Mouse (Mus musculus) spleen, postnatal 4 days (tissue): ENCODE measurements around the gene Dr1.
"Not testable (repeated sequence)": the region's sequence is repeated elsewhere in the genome, so short reads cannot be mapped to it uniquely, and the experiment has no call there.

Experiments used
- DNase-seq, 2 experiments: peaks; one replicate each; pipeline ENCODE4 v3.0.0; 2022; ENCODE audit warnings: low spot score in 2 of 2

Dr1 gene

DNA sequence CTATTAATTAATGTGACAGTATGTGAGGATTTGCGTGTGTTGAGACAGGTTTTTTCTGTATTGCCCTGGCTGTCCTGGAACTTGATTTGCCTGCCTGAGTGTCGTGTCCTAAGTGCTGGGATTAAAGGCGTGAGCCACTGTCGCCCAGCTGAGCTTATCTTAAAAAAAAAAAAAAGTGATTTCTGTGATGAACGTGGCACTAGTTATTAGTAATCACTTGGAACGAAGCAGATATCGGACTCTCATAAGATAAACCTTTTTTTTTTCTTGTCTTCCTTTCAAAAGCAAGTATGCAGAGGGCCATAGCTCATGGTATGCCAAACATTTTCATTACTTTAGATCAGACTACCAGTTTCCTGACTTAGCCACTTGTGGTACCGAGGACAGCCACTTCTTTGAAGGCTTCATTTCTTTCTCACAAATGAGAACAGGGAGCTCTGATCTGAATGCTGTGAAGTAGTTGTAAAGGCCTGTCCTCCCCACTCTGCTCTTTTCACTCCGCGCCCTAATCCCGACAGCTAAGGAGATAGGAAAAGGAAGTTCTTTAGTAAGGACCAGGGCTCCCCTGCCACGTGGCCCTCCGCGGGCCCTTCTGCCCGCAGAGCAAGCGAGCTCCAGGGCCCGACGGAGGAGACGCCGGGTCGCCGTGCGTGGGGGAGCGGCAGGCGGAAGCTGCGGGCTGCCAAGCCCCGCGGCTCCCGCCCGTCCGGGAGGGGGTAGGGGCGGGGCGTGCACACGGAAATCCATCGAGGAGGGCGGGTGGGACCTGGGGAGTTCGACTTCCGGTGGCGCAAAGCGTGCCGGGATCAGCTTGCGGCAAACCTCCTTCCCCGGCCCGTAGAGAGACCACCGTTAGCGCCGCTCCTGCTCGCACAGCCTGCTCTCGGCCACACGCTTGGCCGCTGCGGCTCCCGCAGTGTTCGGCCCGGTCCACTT lies at the start of gene Dr1:
Gene Dr1 (plus strand): TSS at position 771 of the 936 bp plus-strand sequence.
- peak; percentile 85 to 91 for DNase-seq

DNA sequence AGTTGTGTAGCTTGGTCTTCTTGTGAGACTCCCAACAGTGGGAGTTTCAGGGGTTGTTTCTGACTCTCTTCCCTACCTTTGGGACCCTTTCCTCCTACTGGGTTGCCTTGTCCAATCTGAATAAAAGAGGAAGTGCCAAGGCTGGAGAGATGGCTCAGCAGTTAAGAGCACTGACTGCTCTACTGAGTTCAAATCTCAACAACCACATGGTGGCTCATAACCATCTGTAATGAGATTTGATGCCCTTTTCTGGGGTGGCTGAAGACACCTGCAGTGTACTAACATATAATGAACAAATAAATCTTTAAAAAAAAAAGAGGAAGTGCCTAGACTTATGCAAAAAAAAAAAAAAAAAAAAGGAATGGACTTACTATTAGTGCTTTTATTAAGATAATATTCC lies 44.6 kb upstream of the Dr1 start:
- DNase-seq: no peak

DNA sequence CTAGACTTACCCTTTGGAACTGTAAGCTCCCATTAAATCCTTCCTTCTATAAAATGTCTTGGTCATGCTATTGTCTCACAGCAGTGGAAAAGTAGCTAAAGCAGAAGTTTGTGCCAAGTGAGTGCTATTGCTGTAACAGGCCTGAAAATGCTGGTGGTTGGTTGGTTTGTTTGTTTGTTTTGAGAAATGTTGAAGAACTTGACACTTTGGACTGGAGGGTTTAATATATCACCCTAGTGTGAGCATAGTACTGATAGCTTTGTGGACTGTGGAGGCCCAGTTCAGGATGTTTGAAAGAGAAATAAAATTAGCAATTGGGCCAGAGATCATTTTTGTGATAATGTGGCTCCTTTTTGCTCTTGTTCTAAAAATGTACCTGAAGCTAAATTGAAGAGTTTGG lies 42.5 kb upstream of the Dr1 start:
- no peak for DNase-seq

DNA sequence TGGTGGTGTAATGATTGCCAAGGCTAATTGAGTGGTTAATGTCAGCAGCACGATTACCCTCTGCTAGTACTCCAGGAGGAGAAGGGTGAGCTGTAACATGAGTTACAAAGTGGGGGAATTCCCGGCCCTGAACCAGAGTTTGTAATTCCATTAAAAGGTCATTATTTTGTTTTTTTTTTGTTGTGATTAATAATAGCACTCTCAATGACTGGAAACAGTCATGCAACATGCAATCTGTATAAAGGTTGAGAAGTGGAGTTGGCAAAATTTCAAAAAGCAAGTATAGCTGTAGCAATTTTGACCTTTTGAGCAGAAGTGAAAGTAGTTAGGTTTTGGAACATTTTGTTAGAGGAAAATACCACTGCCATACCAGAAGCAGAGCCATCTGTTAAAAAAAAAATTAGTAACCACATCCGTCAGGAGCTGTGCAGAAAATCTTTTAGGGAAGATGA lies 22.4 kb upstream of the Dr1 start:
- DNase-seq: no peak

DNA sequence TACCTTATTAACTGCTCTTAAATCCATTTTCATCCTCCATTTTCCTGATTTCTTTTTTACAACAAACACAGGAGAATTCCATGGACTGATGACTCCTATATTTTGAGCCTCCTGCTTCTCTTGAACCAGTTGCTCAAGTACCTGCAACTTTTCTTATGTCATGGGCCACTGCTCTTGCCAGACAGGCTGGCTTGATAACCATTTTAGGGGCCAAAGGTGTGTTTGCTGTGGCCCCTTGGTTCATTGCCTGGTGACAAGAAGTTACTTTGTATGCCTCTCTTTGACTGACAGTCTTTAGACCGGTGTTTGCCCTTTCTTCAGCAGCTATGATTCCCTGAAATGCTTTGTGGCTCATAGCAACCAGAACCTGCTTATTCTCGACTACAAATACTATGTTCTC lies 18.7 kb upstream of the Dr1 start:
- DNase-seq: no peak

DNA sequence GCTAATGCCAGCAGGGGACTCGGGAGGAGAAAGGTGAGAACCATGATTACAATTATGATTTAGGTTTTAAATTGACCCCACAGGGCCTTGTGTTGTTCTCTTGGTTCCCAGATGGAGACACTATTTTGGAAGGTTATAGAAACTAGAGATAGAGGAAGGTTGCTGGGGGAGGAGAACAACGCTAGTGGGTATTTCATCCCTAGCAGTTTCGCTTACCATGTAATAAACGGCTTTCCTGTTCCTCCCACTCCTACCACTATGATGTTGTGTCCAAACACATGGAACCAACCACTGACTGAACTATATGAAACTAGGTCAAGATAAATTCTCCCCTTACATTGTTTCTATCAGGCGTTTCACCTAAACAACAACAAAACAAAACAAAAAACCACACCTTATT lies 13.4 kb upstream of the Dr1 start:
- DNase-seq: no peak

DNA sequence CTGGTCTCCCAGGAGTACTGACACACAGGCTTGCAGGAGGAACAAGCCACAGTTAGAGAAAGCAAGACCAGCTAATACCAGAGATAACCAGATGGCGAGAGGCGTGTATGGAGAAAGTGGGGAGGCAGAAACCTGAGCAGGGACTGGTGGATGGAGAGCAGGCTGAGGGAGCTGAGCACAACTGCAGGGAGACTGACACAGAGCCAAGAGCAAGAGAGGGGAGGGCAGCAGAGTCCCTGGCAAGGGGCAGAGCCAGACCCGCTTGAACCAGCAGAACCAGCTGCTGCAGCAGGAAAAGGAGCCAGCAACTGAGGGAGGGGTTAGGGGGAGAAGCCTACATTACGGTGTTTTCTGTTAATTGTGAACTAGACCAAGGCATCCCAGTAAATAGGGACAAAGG lies 6.0 kb upstream of the Dr1 start:
- DNase-seq: peak; percentile 61 to 73

DNA sequence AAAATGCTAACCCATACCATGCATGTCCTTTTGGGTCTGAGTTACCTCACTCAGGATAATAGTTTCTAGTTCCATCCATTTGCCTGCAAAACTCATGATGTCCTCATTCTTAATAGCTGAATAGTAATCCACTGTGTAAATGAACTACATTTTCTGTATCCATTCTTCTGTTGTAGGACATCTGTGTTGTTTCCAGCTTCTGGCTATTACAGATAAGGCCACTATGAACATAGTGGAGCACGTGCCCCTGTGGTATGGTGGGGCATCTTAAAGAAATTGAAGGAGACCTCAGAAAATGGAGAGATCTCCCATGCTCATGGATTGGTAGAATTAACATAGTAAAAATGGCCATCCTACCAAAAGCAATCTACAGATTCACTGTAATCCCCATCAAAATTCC lies 4.9 kb upstream of the Dr1 start:
- not testable (repeated sequence) for DNase-seq

DNA sequence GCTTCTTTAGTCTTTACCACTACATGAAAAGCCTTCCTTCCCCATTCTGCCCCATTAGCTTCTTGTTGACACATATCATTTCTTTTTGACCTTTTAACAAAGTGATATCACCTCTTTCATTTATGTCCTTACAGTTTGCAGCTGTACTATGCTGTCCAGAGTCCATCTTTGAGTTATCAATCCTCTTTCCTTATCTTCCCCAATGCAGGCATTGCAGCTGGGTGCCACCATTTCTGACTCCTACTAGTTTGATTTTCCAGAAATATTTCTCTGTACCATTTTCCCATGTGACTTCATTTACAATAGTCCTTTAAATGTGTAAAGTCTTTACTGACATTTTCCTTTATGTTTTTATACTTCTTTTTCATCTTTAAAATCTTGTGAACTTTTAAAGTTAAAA lies 1.7 kb upstream of the Dr1 start:
- no peak for DNase-seq

DNA sequence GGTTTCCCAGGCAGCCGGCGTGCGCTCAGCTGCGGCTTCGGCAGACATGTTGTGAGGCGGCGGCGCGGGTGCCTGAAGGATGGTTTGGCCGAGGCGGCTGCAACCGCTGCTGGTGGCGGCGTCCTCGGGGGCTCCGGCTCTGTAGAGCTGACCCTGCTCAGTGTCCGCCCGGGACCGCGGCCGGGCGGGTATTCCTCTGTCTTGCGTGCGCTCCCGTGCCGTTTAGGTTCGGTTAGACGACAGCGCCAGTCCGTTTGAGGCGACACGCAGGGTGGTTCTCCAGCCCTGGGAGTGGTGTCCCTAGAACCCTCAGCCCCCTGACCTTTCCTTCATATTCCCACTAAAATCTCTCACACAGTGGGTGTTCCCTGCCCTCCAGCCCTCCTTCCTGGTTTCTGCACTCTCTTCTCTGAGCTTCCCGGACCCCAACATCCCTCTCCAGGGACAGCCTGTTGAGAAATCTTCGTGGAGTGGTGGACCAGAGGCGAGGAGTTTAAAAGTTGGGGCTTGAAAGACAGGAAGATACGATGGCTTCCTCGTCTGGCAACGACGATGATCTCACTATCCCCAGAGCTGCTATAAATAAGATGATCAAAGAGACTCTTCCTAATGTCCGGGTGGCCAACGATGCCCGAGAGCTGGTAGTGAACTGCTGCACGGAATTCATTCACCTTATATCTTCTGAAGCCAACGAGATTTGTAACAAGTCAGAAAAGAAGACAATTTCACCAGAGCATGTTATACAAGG lies 540 bp downstream of the Dr1 start:
- DNase-seq: no peak

DNA sequence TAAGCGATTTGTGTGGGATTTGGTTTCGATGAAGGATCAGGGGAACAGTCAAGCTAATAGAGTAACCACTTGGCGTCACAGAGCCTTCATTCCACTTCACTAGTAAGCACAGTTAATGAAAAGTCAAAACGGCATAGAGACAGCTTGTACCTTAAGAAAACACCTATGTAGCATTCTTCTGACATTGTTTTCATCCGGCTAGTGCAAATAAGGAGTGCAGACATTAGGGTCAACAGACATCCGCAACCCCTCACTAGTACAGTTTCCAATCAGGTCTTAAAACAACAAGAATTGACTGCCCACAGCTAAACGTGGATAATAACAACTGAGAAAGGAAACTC lies 1.1 kb downstream of the Dr1 start:
- no peak for DNase-seq

DNA sequence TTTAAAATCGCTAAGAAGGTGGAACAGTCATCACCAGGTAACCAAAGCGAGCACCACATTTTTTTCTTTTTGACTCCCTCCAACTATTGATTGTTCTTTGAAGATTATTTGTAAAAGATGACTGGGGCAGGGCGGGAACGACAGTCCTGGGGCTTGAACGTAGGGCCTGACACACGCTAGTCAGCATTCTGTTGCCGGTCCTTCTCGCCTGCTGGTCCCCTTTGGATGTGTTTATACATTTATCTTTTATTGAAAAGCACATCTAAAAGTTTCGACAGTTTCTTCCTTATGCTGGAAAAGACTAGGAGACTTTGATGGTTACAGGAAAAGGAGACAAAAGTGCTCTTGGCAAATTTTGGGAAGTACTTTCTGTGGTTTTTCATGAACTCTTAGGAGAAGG lies 1.7 kb downstream of the Dr1 start:
- no peak for DNase-seq

DNA sequence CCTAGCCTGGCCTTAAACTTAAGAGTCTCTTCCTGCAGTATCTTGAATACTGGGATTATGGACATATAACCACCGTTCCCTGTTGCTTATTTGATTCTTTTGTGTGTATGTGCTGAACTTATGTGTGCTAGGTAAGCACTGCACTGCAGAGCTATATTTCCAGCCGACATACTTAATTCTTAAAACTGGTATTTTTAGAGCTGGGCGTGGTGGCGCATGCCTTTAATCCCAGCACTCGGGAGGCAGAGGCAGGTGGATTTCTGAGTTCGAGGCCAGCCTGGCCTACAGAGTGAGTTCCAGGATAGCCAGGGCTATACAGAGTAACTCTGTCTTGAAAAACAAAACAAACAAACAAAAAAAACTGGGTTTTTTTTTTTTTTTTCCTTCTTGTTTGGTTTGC lies 2.6 kb downstream of the Dr1 start:
- not testable (repeated sequence) for DNase-seq

DNA sequence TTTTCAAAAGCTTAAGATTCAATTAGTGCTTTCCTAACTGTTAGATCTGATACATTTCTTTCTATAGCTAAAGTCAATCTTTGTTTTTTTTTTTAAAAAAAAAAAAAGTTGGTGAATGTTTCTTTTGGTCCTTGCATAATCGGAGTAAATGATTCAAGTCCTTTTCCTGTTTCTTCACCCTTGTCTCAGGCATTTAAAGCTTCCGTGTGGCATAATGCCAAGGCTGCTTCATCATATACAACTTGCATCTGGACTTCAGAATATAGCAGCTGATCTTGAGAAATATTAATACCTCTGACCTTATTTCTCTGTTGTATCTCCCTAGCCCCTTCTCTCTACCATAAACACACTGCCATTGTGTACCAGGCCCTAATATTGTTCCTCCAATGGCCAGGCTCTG lies 18.3 kb downstream of the Dr1 start:
- no peak for DNase-seq

DNA sequence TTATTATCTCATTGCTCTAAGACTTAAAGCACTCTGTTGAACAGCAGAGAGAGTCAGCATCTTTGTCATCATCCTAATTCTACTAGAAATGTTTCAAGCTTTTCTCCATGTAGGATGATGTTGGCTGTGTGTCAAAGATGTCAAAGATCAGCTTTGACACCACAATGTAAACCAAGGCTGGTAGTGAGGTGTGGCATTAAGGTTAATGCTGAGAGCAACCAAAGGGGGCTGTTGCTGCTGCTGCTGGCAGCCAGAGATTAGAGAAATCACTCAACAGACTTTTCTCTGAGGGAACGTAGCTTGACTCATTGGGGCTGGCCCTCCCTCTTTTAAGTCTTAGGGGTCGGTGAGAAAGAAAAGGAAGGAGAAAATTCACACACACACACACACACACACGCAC lies 32.9 kb downstream of the Dr1 start:
- no peak for DNase-seq

DNA sequence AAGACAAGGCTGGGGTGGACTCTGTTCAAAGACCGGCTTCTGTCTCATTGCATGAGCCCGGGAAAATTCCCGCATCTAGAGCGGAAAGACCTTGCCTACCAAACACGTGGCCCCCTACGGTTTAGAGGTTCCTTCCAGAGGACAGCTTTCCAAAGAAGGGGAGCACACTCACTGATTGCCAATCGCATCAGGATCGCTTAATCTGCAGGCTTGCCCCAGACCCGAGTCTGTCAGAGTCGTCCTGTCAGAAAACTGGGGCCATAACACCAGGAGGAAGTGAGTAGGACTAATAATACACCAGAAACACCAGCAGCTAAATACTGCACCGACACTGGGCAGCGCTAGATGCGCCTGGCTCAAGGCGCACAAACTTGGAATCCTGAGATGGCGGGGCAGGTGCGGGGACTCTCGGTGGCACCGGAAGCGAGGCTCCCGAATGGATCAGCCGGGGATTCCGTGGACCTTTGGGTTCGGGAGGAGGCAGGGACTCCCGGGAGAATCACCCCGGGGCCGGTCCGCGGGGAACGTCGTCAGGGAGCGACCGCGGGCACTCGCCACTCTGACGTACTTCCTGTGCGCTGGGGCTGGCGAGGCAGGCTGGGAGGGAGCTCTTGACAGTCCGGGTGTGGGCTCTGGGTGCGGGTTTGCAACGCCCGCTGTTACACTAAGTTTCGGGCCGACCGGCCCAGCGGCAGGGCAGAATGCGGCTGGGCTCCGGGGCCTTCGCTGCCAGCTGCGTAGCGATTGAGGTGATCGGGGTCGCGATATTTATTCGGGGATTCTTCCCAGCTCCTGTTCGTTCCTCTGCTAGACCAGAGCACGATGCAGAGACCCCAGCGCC lies 43.7 kb downstream of the Dr1 start, which contains the start of gene Pigg:
Gene Pigg (plus strand): TSS at position 386 of the 841 bp plus-strand sequence.
- peak; percentile 87 to 93 for DNase-seq

DNA sequence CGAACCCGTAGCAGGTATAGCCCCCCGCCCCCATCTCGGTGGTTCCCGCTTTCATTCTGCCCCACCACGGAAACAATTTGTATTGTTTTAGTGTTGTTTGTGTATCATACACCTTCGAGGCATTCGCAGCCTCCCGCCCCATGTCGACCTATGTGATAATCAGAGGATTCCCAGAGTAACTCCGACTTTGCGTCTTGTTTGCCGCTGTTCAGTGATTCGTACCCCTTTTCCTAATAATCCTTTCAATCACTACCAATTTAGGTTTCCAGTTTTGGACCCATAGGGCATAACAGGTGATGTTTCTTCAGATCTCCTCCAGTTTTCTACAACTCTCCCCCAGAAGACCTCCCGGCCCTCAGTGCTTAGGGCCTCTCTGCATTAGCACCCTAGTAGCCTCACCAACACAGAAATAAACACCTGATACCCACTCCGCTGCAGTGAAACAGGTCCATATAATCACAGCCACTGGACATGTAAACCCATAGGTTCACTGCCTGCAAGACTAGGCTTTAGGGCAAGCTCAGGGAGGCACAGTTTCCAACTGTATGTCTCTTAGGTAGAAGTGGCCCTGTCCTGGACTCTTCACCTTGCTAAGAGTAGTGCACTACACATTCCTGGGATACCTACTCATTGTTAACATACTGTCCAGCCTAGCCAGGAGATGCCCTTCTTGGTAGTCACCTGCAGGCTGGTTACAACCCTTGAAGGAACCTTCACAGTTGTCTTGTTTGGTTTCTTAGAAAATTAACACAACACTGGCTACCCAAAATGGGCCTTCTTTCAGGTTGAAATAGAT lies 44.6 kb downstream of the Dr1 start:
- no peak for DNase-seq
